Mouse (Mus musculus) midbrain, embryonic 14.5 days (tissue): ENCODE results near the gene Gm28168. TPM values are rescaled to one million over a fixed set of nuclear protein-coding genes. Genes with fewer than 3 reads are reported as not detected.
"Not testable (repeated sequence)": the region's sequence is repeated elsewhere in the genome, so short reads cannot be mapped to it uniquely, and the experiment has no call there.

Experiments
- ATAC-seq: fragments of 200-750 bp; cut with Nextera tagmentation; 2 replicates; pipeline ENCODE4 v1.8.0; 2017; ENCODE audit warnings: moderate number of reproducible peaks, moderate library complexity; ENCODE audit not compliant: low FRiP score, low TSS enrichment
- DNase-seq: peaks from one replicate; pipeline ENCODE4 v3.0.0-alpha.2; 2015
- H3K27ac ChIP-seq: fragments of 300-500 bp; sonication (generic); replicated peaks from 2 replicates; pipeline ENCODE4 v1.5.1; 2014; ENCODE audit warnings: mild to moderate bottlenecking, low read depth, low read length, moderate library complexity
- H3K27me3 ChIP-seq: fragments of 300-500 bp; sonication (generic); 2 replicates; pipeline ENCODE4 v1.6.1; 2014; ENCODE audit warnings: low read length, control low read depth, mixed read lengths; ENCODE audit not compliant: control insufficient read depth, insufficient read depth
- H3K36me3 ChIP-seq: fragments of 300-500 bp; sonication (generic); 2 replicates; pipeline ENCODE4 v1.6.1; 2014; ENCODE audit warnings: low read length, control low read depth; ENCODE audit not compliant: control insufficient read depth, insufficient read depth
- H3K4me1 ChIP-seq: fragments of 300-500 bp; sonication (generic); 2 replicates; pipeline ENCODE4 v1.6.1; 2014; ENCODE audit warnings: mild to moderate bottlenecking, antibody characterized with exemption, low read length, control low read depth; ENCODE audit not compliant: control insufficient read depth, insufficient read depth
- H3K4me2 ChIP-seq: fragments of 300-500 bp; sonication (generic); 2 replicates; pipeline ENCODE4 v1.6.1; 2014; ENCODE audit warnings: mild to moderate bottlenecking, low read length, moderate library complexity
- H3K4me3 ChIP-seq: fragments of 300-500 bp; sonication (generic); replicated peaks from 2 replicates; pipeline ENCODE4 v1.5.1; 2014; ENCODE audit warnings: low read depth, low read length
- H3K9ac ChIP-seq: fragments of 300-500 bp; sonication (generic); replicated peaks from 2 replicates; pipeline ENCODE4 v1.6.1; 2014; ENCODE audit warnings: mild to moderate bottlenecking, low read length, moderate library complexity
- H3K9me3 ChIP-seq: fragments of 300-500 bp; sonication (generic); 2 replicates; pipeline ENCODE4 v1.6.1; 2016; ENCODE audit warnings: low read length, control low read depth, mixed read lengths; ENCODE audit not compliant: control insufficient read depth
- WGBS: fragments of 180-500 bp; shearing (Covaris S2); extraction: QIAGEN DNeasy Blood & Tissue Kit; methylation state at CpG from one replicate; pipeline ENCODE4 v1.1.7; 2014; 5-methylcytosine and 5-hydroxymethylcytosine counted together
- polyA plus RNA-seq: library from polyadenylated mRNA; unstranded; fragments of >200 nt; fragmentation: Nextera tagmentation; extraction: Ambion mirVana; gene quantifications from 2 replicates; pipeline ENCODE4 v1.2.1, GENCODE M21; 2014

Gene Gm28168
- polyA plus RNA-seq: not detected in 2 replicates

GRCm38 (mm10) chr1:117927715-117928114 is at the start of gene Gm28168:
Gene Gm28168 (plus strand): TSS chr1:117928015.
- H3K4me2 ChIP-seq, ATAC-seq, H3K36me3 ChIP-seq, H3K27ac ChIP-seq, H3K9me3 ChIP-seq, H3K9ac ChIP-seq, DNase-seq, H3K27me3 ChIP-seq, H3K4me3 ChIP-seq, H3K4me1 ChIP-seq: not testable (repeated sequence)
- 50% methylated on average over 1 of the region's 1 CpGs for WGBS

GRCm38 (mm10) chr1:117965639-117966038 is 37.8 kb downstream of the Gm28168 start, which contains the start of gene Gm7145:
Gene Gm7145 (plus strand): TSS chr1:117965939.
- H3K36me3 ChIP-seq: no peaks in the 10 kb centered on the region

More at GRCm38 (mm10) chr1:117965639-117966038, 37.8 kb downstream of the Gm28168 start, which contains the start of gene Gm7145:
- ATAC-seq: no peak
- H3K9me3 ChIP-seq: peaks cover 3% of the 10 kb centered on the region; the same call in 1 of the 2 replicates
- H3K27ac ChIP-seq: no peak within 1 kb of the TSS
- no peak within 1 kb of the TSS for H3K4me3 ChIP-seq
- H3K4me2 ChIP-seq: no peak within 1 kb of the TSS
- H3K9ac ChIP-seq: no peak within 1 kb of the TSS
- no peak for DNase-seq
- WGBS: 74% methylated on average over 4 of the region's 4 CpGs
- H3K4me1 ChIP-seq: no peaks in the 10 kb centered on the region
- no peaks in the 10 kb centered on the region for H3K27me3 ChIP-seq

Other genes with a start within 250 kb of the Gm28168 start
- gene Gm28363, start 230.9 kb upstream of the Gm28168 start, polyA plus RNA-seq: not detected in 2 replicates
- gene B020011L13Rik, start 146.9 kb upstream of the Gm28168 start, polyA plus RNA-seq: not detected in 2 replicates
- gene Gm28360, start 97.9 kb upstream of the Gm28168 start, polyA plus RNA-seq: not detected in 2 replicates
- gene Gm7145, start 37.9 kb downstream of the Gm28168 start, polyA plus RNA-seq: not detected in 2 replicates
- 0.84 and 1.1 TPM in 2 replicates for gene Gm29106, start 248.5 kb downstream of the Gm28168 start, polyA plus RNA-seq